Mouse (Mus musculus): ENCODE measurements around the gene Hlcs. TPM values are rescaled to one million over a fixed set of nuclear protein-coding genes. Genes with fewer than 3 reads are reported as not detected.
A peak's percentile ranks its signal among the peaks of the same experiment; 100 is the strongest.
"Not testable (repeated sequence)": the region's sequence is repeated elsewhere in the genome, so short reads cannot be mapped to it uniquely, and the experiment has no call there.

Hlcs gene
- polyA plus RNA-seq (2012; ENCODE audit: insufficient read depth, insufficient read length, missing spikeins): 3.7 and 6.6 TPM in 2 replicates

- Histone ChIP-seq H3K27ac (replicated peaks; ENCODE audit: low read depth, low read length) (peak within 1 kb of the TSS; percentile 99), H3K4me1 (ENCODE audit: control insufficient read depth, insufficient read depth, insufficient read length, low read length) (peaks cover 3% of the 10 kb centered on the region; the same call in 1 of the 2 replicates)
Measured at GRCm38 (mm10) chr16:94313229-94314030, at the start of gene Hlcs. Hlcs (minus strand) TSS chr16:94313571.

DNA sequence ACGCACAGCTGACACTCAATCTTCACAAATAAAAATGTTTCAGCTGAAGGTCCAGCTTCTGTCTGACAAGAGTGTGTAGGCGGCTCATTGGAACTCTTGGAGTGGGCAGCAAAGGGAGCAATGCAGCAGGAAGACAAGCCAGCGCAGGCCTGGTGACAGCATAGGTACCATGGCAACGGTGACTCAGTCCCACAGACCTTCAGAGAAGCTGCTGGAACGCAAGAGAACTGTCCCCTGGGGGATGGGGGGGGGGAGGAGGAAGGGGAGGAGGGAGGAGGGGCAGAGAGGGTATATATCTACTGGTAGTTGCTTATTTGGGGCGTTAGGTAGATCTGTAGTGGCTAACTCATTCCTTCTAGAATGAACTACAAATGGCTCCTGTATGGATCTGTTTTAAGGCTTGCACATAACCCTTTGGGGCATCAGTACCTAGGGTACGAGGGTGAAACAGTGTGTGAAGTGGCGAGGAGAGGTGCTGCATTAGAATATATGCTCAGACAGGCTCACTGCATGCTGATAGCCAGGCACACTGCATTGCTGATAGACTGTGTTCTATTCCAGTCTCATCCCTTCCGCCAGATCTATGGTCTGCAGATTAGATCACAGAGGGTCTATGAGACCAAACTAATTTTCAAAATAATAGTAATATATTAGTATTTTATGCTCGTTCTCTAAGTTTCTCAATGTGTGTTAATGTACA is 49.0 kb upstream of the Hlcs start:
- Histone ChIP-seq H3K27ac (replicated peaks; ENCODE audit: low read depth, low read length) (no peak overlapping the region), H3K4me1 (ENCODE audit: control insufficient read depth, insufficient read depth, insufficient read length, low read length) (no peaks in the 10 kb centered on the region), H3K4me3 (ENCODE audit: insufficient read depth, low read depth, low read length) (no peak overlapping the region)

More at GRCm38 (mm10) chr16:94313229-94314030, at the start of gene Hlcs:
- H3K4me3 ChIP-seq (ENCODE audit: insufficient read depth, low read depth, low read length): peak within 1 kb of the TSS; percentile 99

DNA sequence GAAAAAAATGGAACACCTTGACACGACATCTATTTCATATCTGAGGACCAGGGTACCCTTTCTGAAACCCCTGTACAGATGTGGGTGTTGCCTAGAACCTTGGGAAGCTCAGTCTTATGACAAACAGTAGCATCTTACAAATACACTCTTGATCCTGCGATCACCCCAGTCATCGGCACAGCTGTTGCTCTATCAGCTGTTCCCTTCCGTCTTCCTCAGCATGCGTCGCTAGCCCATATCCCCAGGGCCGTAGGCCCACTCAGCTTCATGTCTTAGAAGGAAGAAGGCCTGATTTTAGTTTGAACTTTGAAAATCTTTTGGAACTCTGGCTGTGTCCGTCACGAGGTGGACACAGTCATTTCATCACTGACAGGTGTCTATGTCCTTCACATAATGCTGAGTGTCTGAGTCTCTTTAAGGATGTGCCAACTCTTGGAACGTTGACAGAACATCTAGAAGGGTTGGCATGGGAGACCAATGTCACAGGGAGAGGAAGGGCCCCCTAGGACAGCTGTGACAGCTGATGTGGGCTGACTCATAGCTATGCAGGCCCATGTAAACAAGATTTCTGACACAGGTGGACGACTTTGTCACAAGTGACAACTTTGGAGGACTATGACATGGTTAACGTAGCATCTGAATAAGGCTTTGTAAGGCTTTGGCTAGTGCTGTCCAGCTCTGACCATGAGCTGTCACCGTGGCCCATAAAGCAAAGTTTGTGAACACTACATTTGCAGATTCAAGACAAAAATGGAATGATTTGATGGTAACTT is 47.4 kb upstream of the Hlcs start:
- Histone ChIP-seq H3K4me1 (ENCODE audit: control insufficient read depth, insufficient read depth, insufficient read length, low read length) (no peaks in the 10 kb centered on the region), H3K27ac (replicated peaks; ENCODE audit: low read depth, low read length) (no peak overlapping the region), H3K4me3 (ENCODE audit: insufficient read depth, low read depth, low read length) (no peak overlapping the region)

DNA sequence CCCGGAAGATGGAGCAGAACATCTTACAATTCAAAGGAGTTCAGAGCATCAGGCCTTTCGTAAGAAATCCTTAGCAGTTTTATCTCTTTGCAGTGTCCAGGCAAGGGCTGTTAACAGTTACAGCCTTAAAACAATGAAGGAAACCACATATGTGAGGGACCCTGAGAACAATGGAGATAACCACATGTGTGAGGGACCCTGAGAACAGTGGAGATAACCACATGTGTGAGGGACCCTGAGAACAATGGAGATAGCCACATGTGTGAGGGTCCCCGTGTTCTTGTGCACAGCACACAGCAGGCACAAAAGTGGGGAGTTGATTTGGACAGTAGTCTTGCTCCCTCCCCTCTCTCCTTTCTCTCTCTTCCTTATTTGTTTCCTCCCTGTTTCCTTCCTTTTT is 44.7 kb upstream of the Hlcs start:
- Histone ChIP-seq H3K4me1 (ENCODE audit: control insufficient read depth, insufficient read depth, insufficient read length, low read length) (no peaks in the 10 kb centered on the region), H3K4me3 (ENCODE audit: insufficient read depth, low read depth, low read length) (no peak overlapping the region), H3K27ac (replicated peaks; ENCODE audit: low read depth, low read length) (no peak overlapping the region)

GRCm38 (mm10) chr16:94356776-94357494 is 43.6 kb upstream of the Hlcs start:
- H3K27ac ChIP-seq (replicated peaks; ENCODE audit: low read depth, low read length): no peak overlapping the region
- H3K4me1 ChIP-seq (ENCODE audit: control insufficient read depth, insufficient read depth, insufficient read length, low read length): no peaks in the 10 kb centered on the region
- no peak overlapping the region for H3K4me3 ChIP-seq (ENCODE audit: insufficient read depth, low read depth, low read length)

GRCm38 (mm10) chr16:94356046-94356445 is 42.7 kb upstream of the Hlcs start:
- Histone ChIP-seq H3K4me1 (ENCODE audit: control insufficient read depth, insufficient read depth, insufficient read length, low read length) (no peaks in the 10 kb centered on the region), H3K4me3 (ENCODE audit: insufficient read depth, low read depth, low read length) (no peak overlapping the region), H3K27ac (replicated peaks; ENCODE audit: low read depth, low read length) (no peak overlapping the region)

- Histone ChIP-seq H3K4me1 (ENCODE audit: control insufficient read depth, insufficient read depth, insufficient read length, low read length) (no peaks in the 10 kb centered on the region), H3K27ac (replicated peaks; ENCODE audit: low read depth, low read length) (no peak overlapping the region), H3K4me3 (ENCODE audit: insufficient read depth, low read depth, low read length) (no peak overlapping the region)
Measured at GRCm38 (mm10) chr16:94354450-94354849, 41.1 kb upstream of the Hlcs start.

DNA sequence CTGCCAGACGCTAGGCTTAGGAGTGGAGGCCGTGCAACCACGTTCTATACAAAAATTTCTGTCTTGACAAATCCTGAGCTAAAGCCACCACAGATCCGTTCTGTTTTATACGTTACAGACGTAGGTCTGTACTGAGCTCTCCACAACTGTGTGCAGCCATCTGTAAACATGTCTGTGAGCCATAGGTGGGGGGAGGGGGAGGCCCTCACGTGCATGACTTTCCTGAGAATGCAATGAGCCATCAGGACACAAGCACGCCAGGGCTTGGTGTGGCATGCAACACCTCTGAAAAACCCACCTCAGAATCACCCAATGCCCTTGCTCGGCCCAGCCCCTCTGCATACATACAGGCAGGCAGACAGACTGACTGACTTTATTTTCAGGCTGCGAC is 36.9 kb upstream of the Hlcs start:
- Histone ChIP-seq H3K4me1 (ENCODE audit: control insufficient read depth, insufficient read depth, insufficient read length, low read length) (no peaks in the 10 kb centered on the region), H3K4me3 (ENCODE audit: insufficient read depth, low read depth, low read length) (no peak overlapping the region), H3K27ac (replicated peaks; ENCODE audit: low read depth, low read length) (no peak overlapping the region)

GRCm38 (mm10) chr16:94349588-94350286 is 36.4 kb upstream of the Hlcs start:
- Histone ChIP-seq H3K27ac (replicated peaks; ENCODE audit: low read depth, low read length) (no peak overlapping the region), H3K4me3 (ENCODE audit: insufficient read depth, low read depth, low read length) (no peak overlapping the region), H3K4me1 (ENCODE audit: control insufficient read depth, insufficient read depth, insufficient read length, low read length) (no peaks in the 10 kb centered on the region)

DNA sequence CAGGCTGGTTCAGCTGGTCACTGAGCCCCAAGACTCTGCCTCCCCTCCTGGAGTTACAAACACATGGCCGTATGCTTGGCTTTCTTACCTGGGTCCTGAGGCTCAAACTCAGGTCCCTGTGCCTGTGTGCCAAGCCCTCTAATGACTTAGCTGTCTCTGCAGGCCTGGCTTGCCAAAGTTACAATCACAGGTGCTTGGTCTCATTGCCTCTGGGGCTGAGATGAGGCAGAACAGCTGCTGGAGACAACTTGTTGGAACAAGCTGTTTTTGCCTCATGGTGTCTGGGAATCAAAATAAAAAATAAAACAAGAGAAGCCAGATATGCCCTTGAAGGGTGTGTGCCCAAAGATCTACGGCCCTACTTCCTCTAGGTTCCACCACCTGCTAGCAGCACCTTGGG is 35.4 kb upstream of the Hlcs start:
- Histone ChIP-seq H3K4me1 (ENCODE audit: control insufficient read depth, insufficient read depth, insufficient read length, low read length) (no peaks in the 10 kb centered on the region), H3K27ac (replicated peaks; ENCODE audit: low read depth, low read length) (no peak overlapping the region), H3K4me3 (ENCODE audit: insufficient read depth, low read depth, low read length) (no peak overlapping the region)

DNA sequence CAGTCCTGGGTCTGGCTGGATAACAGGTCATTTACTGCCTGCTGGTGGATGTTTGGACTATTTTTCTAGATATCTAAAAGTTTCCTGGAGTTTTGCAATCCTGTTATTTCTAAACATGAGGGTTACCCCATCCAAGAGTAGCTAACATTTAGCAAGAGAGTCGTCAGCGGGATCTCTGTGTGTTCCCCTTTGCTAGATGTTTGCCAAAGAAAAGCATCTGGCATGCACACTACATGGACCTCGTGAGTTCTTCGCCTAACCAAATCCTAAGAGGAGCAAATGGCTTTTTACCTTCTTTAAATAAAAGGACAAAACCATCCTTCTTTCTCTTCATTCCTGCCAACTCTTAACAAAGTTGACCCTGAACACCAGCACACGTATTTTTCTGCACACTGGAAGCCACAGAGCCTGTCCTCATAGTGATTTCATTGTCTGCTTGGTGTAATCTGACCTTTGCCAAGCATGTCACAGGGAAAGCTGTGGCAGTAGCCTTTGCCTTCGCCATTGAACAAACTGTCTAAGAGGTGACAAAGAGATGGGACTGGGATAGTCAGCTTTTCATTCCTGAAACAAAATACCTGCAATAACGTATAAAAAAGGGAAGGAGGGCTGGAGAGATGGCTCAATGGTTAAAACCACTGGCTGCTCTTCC is 33.8 kb upstream of the Hlcs start:
- Histone ChIP-seq H3K27ac (replicated peaks; ENCODE audit: low read depth, low read length) (no peak overlapping the region), H3K4me1 (ENCODE audit: control insufficient read depth, insufficient read depth, insufficient read length, low read length) (no peaks in the 10 kb centered on the region), H3K4me3 (ENCODE audit: insufficient read depth, low read depth, low read length) (no peak overlapping the region)

DNA sequence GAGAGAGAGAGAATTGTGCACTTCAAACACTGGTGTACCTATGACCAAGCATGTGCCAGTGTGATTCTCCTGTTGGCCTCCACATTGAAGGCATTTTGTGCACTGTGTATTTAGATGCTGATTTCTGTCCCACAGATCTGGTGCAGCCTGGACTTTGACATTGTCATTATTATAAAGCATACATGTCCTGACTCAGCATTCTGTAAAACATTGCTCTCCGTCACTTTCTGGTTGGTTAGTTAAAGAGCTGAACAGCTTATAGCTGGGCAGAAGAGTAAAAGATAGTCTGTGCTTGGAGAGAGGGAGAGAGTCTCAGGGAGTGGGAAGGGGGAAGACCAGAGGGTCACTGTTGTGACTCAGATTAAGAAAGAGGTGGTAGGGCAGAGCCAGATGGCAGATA is 32.4 kb upstream of the Hlcs start:
- no peak overlapping the region for H3K27ac ChIP-seq (replicated peaks; ENCODE audit: low read depth, low read length)
- H3K4me3 ChIP-seq (ENCODE audit: insufficient read depth, low read depth, low read length): no peak overlapping the region
- H3K4me1 ChIP-seq (ENCODE audit: control insufficient read depth, insufficient read depth, insufficient read length, low read length): no peaks in the 10 kb centered on the region

DNA sequence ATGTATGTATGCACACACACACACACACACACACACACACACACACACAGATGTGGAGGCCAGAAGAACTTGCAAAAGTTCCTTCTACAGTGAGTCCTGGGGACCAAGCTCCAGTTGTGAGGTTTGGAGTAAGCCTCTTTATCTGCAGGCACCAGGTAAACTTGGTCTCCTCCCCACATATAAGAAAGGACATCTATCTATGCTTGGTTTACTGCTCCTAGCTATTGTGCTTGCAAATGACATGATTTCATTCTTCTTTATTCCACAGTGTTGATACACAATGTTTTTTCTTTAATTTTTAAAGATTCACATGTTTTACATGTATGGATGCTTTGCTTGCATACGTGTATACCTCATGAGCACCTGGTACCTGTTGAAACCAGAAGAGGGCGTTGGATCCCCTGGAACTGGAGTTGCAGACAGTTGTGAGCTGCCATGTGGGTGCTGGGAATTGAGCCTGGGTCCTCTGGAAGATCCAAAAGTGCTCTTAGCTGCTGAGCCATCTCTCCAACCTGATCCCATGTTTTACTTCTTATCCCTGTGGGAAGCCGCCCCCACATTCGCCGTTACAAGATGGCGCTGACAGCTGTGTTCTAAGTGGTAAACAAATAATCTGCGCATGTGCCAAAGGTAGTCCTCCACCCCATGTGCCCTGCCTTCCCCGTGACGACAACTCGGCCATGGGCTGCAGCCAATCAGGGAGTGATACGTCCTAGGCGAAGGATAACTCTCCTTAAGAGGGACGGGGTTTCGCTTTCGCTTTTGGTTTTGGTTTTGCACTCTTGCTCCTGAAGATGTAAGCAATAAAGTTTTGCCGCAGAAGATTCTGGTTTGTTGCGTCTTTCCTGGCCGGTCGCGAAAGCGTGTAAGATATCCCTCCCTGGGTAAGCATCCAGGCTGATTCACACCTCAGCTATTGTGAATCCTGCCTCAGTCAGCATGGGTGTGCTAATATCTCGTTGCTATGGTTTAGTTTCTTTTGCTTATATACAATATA is 26.1 kb upstream of the Hlcs start:
- H3K4me3 ChIP-seq (ENCODE audit: insufficient read depth, low read depth, low read length); H3K4me1 ChIP-seq (ENCODE audit: control insufficient read depth, insufficient read depth, insufficient read length, low read length); H3K27ac ChIP-seq (replicated peaks; ENCODE audit: low read depth, low read length): not testable (repeated sequence)
